Mouse (Mus musculus) thymus, adult 2 months (tissue): ENCODE data around the gene Fam180a.

ENCODE experiments used
- CTCF ChIP-seq: fragments of 200-500 bp; IDR thresholded peaks from 2 replicates; pipeline ENCODE4 v1.5.1; 2012; ENCODE audit warnings: mild to moderate bottlenecking, control low read depth, low read length, moderate library complexity, borderline replicate concordance; ENCODE audit not compliant: control insufficient read depth, poor library complexity, insufficient read depth; ENCODE audit errors: extremely low read depth
- POLR2A ChIP-seq: fragments of 200-500 bp; IDR thresholded peaks from 2 replicates; pipeline ENCODE4 v1.6.1; 2012; ENCODE audit warnings: mild to moderate bottlenecking, low read length, control low read depth, moderate library complexity; ENCODE audit not compliant: control insufficient read depth, poor library complexity, insufficient read depth; ENCODE audit errors: extremely low read depth

- TF ChIP-seq CTCF, result no peak
- no peak for TF ChIP-seq POLR2A
Measured at GRCm38 (mm10) chr6:35279306-35279705, 46.6 kb downstream of the Fam180a start.
